Mouse (Mus musculus): ENCODE measurements around the gene Znhit3. TPM values are rescaled to one million over a fixed set of nuclear protein-coding genes. Genes with fewer than 3 reads are reported as not detected.

Gene Znhit3
- 25.6 TPM for total RNA-seq (2023)

DNA sequence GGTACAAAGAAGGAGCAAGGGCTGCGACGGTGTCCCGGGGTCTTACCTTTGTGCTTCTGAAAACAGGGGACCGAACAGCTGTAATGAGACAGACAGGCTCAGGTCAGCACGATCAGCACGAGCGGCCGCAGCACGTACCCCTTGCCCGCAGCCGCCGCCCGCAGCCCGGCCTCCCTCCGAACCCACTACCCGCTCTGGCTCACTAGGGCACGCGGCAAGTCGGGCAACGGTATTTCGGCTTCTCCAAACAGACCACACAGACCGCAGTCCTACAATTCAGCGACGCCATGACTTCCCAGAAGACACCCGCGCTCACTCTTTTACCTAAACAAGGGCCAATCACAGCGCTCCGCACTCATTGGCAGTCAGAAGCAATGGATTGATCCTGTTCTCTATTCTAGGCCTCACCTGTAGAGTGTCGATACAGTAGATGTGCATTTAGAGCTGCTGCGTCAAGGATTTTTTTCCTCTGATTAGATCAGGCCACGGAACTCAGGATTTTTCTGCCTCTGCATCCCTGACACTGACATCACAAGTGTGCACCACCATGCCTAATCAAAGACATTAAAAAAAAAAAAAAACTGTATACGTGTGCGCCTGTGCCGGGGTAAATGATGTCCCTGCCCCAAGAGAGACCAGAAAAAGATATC, at the start of gene Znhit3:
Gene Znhit3 (minus strand): TSS at position 314 of the 650 bp plus-strand sequence.

DNA sequence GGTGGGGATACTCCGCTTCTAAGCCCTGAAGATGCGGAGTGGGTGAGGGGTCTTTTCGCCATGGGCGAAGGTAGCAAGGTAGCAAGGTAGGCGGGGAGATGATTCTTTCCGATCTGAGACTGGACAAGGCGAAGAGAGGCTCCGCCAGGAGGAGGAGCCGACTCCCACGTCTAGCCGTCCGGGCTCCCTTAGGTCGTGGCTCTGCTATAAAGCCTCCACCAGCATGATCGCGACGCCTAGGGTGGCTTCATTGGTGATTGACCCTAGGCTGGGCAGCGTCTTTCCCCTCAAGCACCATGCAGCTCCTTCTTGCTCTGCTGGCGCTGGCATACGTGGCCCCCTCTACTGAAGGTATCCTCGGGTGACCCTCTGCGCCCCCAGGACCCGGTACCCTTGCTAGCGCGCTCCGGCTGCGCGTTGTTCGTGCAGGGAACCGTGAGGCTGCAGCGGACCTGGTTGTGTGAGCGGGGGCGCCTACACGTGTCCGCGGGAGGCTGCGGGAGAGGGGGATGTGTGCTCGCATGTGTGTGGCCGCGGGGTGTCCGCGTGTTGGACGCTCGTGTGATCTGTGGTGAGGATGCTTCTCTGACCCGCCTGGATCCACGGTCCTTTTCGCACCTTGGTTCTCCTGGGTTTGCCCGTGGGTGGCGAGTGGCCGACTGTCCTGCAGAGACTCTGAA, 41.6 kb upstream of the Znhit3 start, which contains the start of gene Car4:
Gene Car4 (plus strand): TSS at position 196 of the 680 bp plus-strand sequence.

DNA sequence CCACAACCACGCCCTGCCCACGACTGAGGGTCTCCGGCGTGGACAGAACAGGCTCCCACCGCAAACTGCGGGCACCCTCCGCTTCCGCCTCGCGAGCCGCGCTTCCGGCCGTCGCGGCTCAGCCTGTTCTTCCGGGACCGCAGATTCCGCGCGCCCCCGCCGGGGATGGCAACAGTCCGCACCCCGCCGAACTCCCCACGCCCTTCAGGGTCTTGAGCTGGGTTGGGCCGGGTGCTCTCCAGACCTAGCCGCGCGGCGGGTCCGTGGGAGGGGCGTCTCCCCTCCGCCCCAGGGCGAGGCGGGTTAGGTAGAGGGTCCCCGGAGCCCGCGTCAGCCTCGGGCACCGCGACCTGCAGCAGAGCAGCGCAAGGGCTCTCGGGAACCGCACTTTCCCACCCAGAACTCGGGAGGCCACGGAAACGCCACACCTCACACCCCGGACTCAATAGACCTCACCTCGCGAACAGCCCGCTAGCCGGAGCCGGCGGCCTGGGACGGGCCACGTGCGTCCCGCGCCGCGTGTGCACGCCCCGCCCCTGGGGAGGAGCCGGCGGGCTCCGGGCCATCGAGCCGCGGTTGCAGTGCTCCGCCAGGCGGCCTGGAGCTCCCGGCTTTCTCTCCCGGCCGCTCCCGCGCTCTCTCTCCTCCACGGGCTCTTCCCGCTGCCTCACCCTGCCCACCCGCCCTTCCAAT, 36.2 kb downstream of the Znhit3 start, which contains the start of the genes Myo19 and Pigw:
Gene Myo19 (plus strand): TSS at position 377 of the 693 bp plus-strand sequence.
Gene Pigw (minus strand): TSS at position 514 of the 693 bp plus-strand sequence.

DNA sequence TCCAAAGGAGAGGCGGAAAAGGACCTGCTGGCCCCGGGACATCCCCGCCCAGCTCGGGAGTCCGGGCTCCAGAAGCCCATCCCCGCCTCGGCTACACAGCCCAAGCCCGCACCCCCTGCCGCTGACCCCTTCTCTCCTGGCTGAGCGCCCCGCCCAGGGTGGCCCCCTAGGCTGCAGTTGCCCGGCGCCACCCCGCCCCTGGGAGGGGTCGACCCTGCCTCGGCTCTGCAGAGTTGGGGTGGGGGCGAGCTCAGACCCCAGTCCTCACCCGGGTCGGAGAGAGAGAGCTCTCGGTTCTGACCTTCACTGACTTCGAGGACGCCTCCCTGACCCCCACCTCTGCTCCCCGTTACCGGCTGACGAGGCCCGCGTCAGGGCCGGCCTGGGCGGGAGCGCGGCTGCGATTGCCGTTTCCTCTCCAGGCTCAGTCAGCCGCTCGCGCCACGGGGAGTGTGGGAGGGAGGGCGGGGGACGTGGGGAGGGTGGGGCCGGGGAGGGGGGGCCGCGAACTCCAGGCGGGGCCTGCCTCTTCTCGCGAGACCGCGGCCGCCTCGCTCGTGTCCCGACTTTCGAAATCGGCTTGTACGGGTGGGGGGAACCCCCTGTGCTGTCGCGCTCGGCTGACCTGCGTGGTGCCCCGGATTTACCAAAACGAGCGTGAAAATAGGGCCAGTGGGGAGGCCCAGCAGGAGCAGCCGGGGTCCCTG, 45.7 kb downstream of the Znhit3 start, which contains the start of gene Ggnbp2:
Gene Ggnbp2 (minus strand): TSS at position 481 of the 707 bp plus-strand sequence.

Other genes with a start within 250 kb of the Znhit3 start
- 22.3 TPM for gene Mrm1, start 96.9 kb downstream of the Znhit3 start, total RNA-seq (2023)
- gene Dhrs11, start 87.4 kb downstream of the Znhit3 start, total RNA-seq (2023), result 12.3 TPM
- 166 TPM for gene Ggnbp2, start 45.5 kb downstream of the Znhit3 start, total RNA-seq (2023)
- 20.3 TPM for gene Myo19, start 36.2 kb downstream of the Znhit3 start, total RNA-seq (2023)
- gene Pigw, start 36.1 kb downstream of the Znhit3 start, total RNA-seq (2023), result 7.3 TPM
- gene Car4, start 41.4 kb upstream of the Znhit3 start, total RNA-seq (2023), result not detected
- gene Usp32, start 223.8 kb upstream of the Znhit3 start, total RNA-seq (2023), result 36.5 TPM

All from CD4-positive naive resting alpha-beta T cell, adult 57 days (primary cell).